16 mouse cellular contexts compared by ENCODE assay signal in genomic region chr13:10044084-10044483, GRCm38 (mm10).
DNase-seq lines count a peak whose midpoint lies in the region; ATAC-seq lines count a peak whose summit lies in the region.
"Had no signal": no experiment of that assay in that cellular context is flagged by ENCODE, and none has a peak within 500 bp of the region (broad histone marks: within the 10 kb centered on the region; RNA-seq: fewer than 3 reads in every experiment).

No protein-coding gene starts in this region.

- no peak for DNase-seq in heart, postnatal 10 days
- DNase-seq in T-cell, adult 2 months (ENCODE audit: low spot score): peak; percentile 22
- peak; percentile 23 to 36 for DNase-seq in kidney, adult 8-10 months
- DNase-seq in layer of hippocampus, postnatal 14 days (ENCODE audit: low spot score in 2 of 2): no peak
- DNase-seq: cerebellum, adult 18-20 months; gastrocnemius, postnatal 36 days; heart, postnatal 14 days; liver; lung, embryonic 14.5 days; right cerebral cortex, postnatal 14 days; thymus, postnatal 4 days had no signal

- H3K4me1 ChIP-seq in heart, embryonic 13.5 days: peaks cover 16% of the 10 kb centered on the region
- H3K4me1 ChIP-seq: midbrain, embryonic 13.5 days had no signal

- ATAC-seq in heart, embryonic 13.5 days (ENCODE audit: extremely low read depth, insufficient number of reproducible peaks, low FRiP score, low TSS enrichment): no peak
- ATAC-seq in megakaryocyte progenitor cell, adult 5-6 weeks (replicated peaks; ENCODE audit: poor library complexity): peak; percentile 54; the same call in 1 of the 2 replicates
- ATAC-seq in erythroblast, adult 5-6 weeks (replicated peaks; ENCODE audit: low FRiP score, poor library complexity, severe bottlenecking): no peak
- ATAC-seq: midbrain, embryonic 13.5 days had no signal

- H3K36me3 ChIP-seq in heart, embryonic 13.5 days: no peaks in the 10 kb centered on the region
- H3K36me3 ChIP-seq: midbrain, embryonic 13.5 days had no signal

- H3K9ac ChIP-seq in heart, embryonic 13.5 days: no peak overlapping the region
- H3K9ac ChIP-seq: lung, embryonic 14.5 days; midbrain, embryonic 13.5 days had no signal

- H3K27ac ChIP-seq in heart, embryonic 13.5 days (replicated peaks): peak overlapping the region; percentile 20; the same call in 1 of the 2 replicates
- H3K27ac ChIP-seq: macrophage; midbrain, embryonic 13.5 days had no signal

- WGBS in heart, embryonic 13.5 days: 39% methylated on average over 4 of the region's 4 CpGs

- intact Hi-C loops in heart, postnatal 10 days (cut with DNase I): no loop called here

- no peak overlapping the region for H3K4me3 ChIP-seq in heart, embryonic 13.5 days
- H3K4me3 ChIP-seq: midbrain, embryonic 13.5 days had no signal

- no peaks in the 10 kb centered on the region for H3K27me3 ChIP-seq in heart, embryonic 13.5 days (replicated peaks)
- H3K27me3 ChIP-seq: midbrain, embryonic 13.5 days had no signal

- H3K4me2 ChIP-seq in heart, embryonic 13.5 days: no peak overlapping the region
- H3K4me2 ChIP-seq: lung, embryonic 14.5 days; midbrain, embryonic 13.5 days had no signal

- H3K9me3 ChIP-seq in heart, embryonic 13.5 days: no peaks in the 10 kb centered on the region
- H3K9me3 ChIP-seq: midbrain, embryonic 13.5 days had no signal

Comparison
In these comparisons a context has a peak if more than half of its experiments do, and no peak if none do; other contexts are left out.
1. DNase-seq: peak in T-cell, adult 2 months (single experiment) and kidney, adult 8-10 months (2 of 2); none in heart, postnatal 10 days (0 of 2) and layer of hippocampus, postnatal 14 days (0 of 2).